Mouse (Mus musculus) bone marrow, adult 2 months (tissue): ENCODE measurements at regions not wholly inside any gene's neighbourhood (a gene's known extent, or its start where the extent isn't known, plus 50 kb on each side); places are given as distances from the start of the nearest gene placed in this dataset.

Experiments used
- CTCF ChIP-seq: fragments of 200-500 bp; IDR thresholded peaks from 2 replicates; pipeline ENCODE4 v1.5.1; 2011; ENCODE audit warnings: low read length, control low read depth; ENCODE audit not compliant: control insufficient read depth, insufficient read depth
- POLR2A ChIP-seq: fragments of 200-500 bp; IDR thresholded peaks from 2 replicates; pipeline ENCODE4 v1.6.1; 2011; ENCODE audit warnings: low read depth, mild to moderate bottlenecking, control low read depth, low read length, borderline replicate concordance; ENCODE audit not compliant: control insufficient read depth

DNA sequence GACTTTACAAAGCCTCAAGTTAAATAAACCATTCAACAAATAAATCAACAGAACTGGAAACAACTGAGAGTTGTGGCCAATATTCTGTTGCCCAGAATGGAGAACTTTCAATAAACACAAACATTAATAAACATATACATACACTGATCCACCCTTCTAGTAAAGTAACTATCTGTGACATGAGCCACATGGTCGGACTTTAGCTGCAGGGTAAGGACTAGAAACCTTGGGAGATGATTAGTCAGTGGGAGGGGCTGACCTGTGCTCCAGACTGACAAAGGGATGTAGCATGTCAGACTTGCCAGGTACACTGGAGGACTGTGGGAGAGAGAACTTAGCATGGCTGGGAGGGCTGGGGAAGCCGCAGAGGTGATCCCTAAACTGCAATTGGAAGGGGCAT lies 61.6 kb upstream of the Ankrd1 start:
- TF ChIP-seq CTCF = no peak
- TF ChIP-seq POLR2A = no peak
